Mouse (Mus musculus) T-helper 17 cell (primary cell): ENCODE data around the gene Myo10.

Experiments used
- in situ Hi-C, 2 experiments: fragments of 300-600 bp; cut with MboI, MseI; formaldehyde crosslinking; loops; 1 replicate in 1 of 2; 2 replicates in 1 of 2; pipeline ENCODE4 v1.15.1; 2025; ENCODE audit warnings: high pct_unique_total_duplicates in 2 of 2

Myo10 gene

DNA sequence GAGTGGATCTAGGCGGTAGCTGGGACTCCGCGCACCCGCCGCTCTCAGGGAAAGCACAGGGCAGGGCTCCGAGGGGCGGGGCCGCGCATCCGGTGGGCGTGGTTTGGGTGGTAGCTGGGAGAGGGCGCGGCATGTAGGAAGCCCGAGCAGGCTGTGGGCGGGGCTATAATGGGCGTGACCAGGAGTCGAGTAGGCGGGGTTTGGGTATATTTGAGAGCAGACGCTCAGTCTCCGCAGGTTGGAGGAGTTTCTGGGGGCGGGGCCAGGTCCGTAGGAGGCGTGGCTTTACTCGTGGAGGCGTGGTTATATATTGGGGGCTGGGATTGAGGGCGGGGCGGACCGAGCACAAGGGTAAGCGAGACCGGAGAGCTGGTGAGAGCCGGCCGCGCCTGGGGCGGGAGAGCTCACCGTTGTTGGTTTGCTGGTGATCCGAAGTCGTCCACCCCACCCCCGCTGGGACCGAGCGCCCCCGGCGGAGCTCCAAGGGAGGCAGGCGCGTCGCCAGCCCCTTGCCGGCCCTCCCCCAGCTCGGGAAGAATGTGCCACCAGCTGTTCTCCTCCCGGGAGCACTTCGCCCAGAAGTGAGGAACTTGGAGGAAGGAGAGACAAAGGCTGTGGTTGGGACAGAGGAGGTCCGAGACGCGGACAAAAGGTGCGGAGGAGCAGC, at the start of gene Myo10:
TSS of gene Myo10 (plus strand) at position 326 of the 667 bp plus-strand sequence.
- in situ Hi-C loops: loop anchor here (5.0 kb wide), 2 partner anchors 65 to 180 kb away; no protein-coding TSS in a partner anchor

DNA sequence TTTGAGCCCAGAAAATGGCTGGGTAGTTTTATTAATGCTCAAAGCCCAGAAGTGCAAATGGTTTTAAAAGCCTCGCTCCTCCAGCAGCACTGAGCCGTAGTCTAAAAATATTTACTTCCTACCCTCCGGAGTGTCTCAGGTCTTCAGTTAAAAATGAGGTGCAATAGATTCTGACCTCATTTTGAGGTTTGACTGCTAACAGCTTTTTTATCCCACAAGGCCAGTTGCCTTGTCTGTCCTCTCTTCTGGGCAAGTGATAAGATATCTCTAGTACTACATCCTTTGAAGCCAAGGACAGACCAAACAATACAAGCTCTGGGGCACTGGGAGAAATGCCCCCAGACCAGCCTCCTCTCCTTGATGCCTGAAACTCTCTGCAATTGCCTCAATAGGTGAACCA, 49.2 kb upstream of the Myo10 start:
- in situ Hi-C loops: loop anchor here in 1 of 2 experiments (10.0 kb wide), 1 partner anchor 412 kb away; the partner anchor contains the start of gene Zfp622

DNA sequence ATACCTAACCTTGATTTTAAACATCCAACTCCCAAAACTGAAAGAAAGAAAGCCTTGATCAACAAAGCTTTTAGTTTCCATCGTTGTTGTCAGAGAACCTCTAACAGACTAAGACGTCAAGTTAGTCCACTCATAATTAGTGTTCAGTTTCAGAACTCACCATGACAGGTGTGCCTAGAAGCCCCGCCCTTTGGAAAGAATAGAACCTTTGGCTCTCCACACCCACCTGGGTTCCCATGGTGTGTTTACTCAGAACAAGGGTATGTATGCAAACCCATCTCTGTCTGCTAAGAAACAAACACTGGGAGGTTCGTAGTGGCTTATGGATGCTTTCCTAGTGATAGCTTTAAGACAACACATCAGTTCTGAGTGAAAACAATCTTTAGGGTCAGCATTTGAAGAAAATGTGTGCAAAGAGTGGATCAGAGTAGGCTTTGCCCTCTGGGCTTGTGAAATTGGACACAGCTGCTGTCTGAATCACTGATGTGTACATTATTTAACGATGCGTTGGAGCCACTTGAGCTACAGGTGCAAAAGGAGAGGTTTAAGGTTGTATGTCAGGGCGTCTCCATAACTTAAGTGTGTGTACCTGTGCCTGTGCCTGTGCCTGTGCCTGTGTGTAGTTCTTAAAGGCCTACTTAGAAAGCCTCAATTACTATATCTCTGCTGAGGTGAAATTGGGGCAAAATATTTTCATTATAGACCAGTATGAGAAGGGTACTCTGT, 48.3 kb upstream of the Myo10 start:
- in situ Hi-C loops: loop anchor here in 1 of 2 experiments (10.0 kb wide), 1 partner anchor 411 kb away; the partner anchor contains the start of gene Zfp622

DNA sequence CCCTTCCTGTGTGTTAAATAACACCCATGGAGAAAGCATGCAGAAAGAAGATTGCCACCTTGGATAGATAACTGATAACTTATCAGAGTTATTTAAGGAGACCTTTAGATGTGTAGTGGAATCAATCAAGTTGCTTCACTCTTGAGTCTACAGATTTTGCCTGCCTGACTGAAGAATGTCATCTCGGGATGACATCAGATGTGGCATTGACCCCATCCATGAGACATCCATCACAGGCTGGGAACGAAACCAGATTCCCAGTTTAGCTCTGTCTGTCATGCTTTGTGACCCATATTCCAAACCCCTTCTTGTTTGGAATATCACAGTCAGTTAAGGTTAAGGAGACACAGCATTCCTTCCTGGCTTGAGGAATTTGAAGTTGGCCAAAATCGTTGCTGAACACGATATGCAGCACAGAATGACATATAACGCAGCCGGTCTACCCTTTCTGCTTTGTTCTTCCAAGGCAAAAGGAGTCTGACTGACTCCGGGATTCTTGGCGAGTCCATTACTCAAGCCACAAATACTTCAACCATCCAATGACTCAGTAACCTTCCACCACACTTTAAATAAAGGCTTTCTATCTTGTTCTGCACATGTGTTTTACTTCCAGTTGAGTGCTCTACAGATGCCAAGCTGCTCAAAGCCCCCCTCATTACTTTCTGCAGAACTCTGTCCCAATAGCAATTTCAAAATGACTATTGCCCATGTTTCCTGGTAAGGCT, 44.8 kb upstream of the Myo10 start:
- in situ Hi-C loops: loop anchor here in 1 of 2 experiments (10.0 kb wide), 1 partner anchor 407 kb away; the partner anchor contains the start of gene Zfp622

DNA sequence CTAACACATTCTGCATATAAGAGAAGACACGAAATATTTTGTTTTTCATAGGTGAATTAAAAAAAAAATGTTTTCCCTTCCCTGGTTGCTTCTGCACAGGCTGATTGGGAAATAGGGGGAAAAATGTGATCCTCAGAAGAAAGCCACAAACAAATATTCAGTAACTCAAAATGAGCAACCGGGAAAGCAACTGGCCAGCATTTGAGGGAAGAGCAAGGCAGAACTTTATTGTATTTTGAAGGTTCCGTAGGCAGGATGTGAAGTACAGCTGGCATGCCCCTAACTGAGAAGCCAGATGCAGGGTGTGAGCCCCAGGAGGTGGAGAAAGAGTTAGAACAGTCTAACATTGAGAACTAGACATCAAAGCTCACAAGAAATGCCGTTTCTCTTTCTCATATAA, 44.0 kb upstream of the Myo10 start:
- in situ Hi-C loops: loop anchor here in 1 of 2 experiments (10.0 kb wide), 1 partner anchor 406 kb away; the partner anchor contains the start of gene Zfp622

DNA sequence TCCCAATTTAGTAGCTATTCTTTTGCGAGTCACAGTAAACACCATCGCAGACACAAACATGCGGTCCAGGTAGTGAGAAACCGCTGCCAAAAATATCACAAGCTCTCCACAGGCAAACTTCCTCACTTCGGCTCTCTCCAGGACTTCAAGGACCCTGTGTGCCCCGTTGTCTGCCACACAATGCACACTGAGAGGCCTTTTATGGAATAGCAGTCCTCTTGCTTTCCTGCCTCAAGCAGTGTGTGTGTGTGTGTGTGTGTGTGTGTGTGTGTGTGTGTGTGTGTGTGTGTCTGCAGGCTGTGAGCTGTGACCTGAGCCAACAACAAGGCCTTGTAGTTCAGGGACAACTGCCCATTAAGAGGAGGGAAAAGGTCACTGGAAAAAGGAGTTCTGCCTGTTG, 41.6 kb upstream of the Myo10 start:
- in situ Hi-C loops: no loop called here

DNA sequence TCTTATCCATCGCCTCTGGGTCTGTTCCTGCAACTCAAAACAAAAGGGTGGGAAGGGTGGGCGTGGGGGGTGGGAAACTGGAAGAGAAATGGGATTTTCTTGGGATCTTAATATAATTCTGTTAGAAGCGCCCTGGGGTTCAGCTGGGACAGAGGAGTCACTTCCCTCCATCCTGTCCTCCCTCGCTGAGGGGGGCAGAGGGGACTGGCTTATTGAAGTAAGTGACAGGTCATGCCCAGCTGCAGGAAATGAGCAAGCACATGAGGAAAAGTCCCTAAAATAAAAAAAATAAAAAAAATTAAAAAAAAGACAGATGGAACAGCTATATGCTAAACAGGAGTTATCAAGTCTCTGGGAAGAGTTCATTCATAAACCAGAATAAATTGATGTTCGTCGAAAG, 40.3 kb upstream of the Myo10 start:
- in situ Hi-C loops: no loop called here

DNA sequence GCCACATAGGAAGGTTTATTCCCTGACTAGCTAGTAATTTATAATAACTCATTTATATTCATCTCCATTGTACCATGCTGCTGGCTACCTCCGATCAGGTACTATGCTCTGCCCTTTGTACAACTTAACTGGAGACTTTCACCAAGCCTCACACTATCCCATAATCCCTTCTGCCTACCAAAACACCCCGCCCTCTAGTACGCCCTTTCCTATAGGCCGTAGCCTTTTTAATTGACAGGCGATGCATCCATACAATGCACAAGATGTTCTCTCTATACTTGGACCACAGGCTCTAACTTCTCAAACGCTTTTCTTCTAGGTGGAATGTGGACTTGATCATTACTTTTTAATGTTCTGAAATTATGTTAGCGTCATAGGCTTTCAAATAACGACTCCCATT, 39.0 kb upstream of the Myo10 start:
- in situ Hi-C loops: no loop called here

DNA sequence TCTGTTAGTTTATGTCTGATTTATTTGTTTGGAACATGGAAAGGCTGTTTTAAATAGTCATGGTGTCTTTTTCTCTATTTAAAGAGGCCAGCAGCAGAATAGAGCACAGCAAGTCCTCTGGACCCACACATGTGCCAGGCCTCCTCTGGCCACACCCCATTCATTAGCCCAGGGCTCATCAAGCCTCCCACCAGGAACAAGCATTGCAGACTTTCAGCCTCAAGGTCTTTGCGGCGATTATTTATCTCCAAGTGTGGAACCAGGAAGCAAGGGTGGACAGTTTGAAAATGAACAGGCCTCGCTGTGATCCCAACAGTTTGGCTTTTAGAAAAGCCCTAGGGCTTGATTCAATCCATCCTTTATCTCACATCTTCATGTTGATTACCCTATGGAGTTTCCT, 35.5 kb upstream of the Myo10 start:
- in situ Hi-C loops: no loop called here

DNA sequence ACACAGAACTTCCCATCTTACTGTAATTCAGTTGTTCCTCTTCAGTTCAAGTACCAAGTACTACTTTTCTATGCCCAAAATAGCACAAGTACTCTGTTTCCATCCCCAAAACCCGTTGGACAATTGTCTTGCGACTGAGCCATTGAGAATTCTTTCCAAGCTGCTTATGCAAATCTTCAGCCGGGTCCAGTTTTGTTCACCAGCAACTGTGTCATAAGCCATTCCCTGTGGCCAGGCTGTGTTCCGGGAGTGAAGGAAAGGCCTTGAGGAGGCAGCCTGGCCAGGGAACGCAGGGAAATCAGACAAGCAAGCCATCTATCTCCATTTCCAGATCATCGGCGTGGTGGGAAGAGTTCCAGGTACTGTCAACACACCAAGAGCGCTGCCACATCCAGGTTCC, 34.4 kb upstream of the Myo10 start:
- in situ Hi-C loops: no loop called here

DNA sequence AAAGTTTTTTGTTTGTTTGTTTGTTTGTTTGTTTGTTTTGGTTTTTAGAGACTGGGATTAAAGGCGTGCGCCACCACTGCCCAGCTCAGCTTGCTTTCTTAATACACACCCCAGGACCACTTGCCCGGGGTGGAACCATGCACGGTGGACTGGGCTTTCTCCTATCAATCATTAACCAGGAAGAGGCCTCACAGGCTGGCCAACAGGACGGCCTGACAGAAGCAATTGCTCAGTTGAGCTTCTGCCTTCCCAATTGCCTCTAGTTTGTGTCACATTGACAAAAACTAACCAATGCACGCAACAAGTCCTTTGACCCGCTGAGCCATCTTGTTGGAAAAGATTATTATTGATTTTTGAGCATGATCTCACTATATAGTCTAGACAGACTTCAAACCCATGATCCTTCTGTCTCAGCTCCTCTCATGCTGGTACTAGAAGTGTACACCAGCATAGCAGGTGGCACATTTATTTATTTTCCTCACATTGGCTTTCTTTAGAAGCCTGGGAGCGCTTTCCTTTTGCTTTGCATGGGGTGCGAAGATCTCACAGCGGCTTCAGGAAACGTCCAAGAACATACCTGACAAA, 32.9 kb upstream of the Myo10 start:
- in situ Hi-C loops: no loop called here

DNA sequence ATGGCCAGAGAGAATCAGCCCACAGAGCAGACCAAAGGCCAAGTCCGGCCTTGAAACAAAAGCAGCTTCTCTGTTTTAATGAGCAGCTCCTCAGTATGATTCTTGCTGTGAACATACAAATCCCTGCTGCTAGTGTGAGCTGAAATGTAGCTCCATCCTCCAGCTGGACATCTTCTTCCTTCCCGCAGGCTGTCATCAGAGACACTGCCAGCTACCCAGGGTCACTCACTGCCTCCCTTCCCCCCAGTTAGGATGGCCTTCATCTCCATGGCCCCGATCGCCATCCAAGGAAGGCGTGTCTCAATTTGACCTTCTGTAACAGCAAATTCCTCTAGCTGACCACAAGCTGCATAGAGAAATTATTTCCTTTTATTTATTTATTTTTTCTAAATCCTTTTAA, 32.4 kb upstream of the Myo10 start:
- in situ Hi-C loops: loop anchor here in 1 of 2 experiments (5.0 kb wide), 1 partner anchor 48 kb away; no protein-coding TSS in a partner anchor

DNA sequence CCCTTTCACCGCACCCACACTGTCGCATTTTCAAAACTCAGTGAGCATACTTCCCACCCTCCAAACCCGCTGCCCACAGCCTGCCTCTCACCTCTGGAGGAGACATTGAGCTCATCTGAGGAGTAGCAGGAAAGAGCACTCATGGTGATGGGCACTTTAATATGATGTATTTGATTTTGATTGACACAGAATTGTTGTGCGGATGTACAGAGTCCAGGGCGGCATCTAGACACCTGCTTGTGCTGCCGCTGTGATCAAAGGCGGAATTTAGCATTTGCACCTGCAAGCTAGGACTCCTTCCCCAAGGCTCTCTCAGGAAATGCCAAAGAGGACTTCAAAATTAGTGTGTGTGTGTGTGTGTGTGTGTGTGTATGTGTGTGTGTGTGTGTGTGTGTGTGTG, 31.4 kb upstream of the Myo10 start:
- in situ Hi-C loops: loop anchor here in 1 of 2 experiments (5.0 kb wide), 1 partner anchor 49 kb away; no protein-coding TSS in a partner anchor

DNA sequence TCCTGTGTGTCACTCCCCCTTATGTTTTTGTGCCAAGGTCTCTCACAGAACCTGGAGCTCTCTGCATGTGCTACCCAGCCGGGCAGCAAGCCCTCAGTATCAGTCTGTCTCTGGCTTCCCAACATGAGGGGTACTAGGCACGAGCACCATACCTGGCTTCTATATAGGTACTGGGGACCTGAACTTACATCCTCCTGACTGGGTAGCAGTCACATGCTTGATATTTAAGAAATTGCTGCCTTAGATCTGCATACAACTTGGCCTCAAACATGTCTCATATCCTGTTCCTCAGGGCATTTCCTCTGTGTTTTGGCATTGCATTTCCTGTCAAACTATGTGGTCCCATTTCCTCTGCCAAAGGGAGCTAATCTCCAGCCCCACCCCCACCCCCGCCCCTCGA, 30.4 kb upstream of the Myo10 start:
- in situ Hi-C loops: loop anchor here in 1 of 2 experiments (5.0 kb wide), 1 partner anchor 50 kb away; no protein-coding TSS in a partner anchor

DNA sequence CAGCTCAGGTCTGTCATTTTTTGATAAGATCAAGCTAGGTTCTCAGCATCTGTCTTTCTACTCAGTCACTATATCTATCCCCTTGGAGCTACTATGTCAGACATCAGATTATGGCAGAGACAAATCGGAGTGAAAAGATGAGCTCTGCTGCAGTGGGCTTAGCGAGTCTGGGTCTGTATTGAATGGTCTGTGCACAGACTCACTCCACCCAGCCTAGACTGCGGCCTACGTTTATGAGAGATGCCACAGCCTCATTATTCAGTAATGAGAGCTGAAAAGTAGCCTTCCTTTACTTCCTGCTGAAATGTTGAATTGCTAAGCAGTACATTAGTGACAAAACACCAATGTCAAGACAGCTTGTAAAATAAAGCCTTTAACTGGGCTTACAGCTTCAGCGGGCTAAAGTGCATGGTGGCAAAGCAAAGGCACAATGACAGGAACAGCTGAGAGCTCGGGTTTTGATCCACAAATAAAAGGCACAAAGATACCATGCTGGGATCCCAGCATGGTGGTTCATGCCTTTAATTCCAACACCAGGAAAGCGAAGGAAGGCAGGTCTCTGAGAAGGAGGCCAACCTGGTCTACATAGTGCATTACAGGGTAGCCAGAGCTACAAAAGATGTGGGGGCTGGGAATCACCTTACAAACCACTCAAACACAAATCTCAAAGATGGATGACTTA, 28.7 kb upstream of the Myo10 start:
- in situ Hi-C loops: loop anchor here in 1 of 2 experiments (5.0 kb wide), 1 partner anchor 51 kb away; no protein-coding TSS in a partner anchor

DNA sequence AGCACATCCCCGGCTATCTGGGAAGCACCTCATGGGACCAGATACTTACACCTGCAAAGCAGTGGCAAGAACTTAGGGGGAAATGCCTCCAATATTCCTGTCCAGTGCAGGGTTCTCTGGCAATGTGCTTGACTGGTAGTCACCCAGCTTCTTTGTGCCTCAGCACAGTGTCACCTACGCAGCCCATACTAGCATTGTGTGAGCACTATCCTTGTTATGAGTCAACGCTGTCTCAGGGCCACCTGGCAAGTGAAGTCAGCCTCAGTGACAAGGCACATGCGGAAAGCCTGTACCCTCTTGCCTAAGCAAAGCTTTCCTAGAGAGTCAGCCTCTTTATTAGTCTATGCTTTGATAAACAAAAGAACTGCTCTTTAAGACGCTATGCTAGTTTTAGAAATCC, 24.0 kb upstream of the Myo10 start:
- in situ Hi-C loops: no loop called here

DNA sequence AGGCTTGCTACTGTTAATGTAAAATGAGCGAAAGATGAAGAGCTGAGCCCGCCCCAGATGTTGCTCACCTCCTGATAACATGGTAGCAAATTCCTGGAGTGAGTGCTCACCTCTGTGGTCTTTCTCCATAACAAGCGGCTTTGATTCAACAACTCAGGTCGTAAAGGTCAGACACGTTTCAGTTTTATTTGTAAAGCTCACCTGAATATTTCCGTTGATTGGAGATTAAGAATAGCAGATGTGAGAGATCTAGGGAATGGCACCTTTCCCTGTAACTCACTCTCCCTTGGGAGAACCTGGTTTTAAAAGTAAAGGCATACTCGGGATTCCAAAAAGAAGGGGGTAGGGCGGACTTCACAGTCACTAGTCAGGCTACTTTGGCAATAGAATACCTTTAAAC, 20.0 kb upstream of the Myo10 start:
- in situ Hi-C loops: loop anchor here in 1 of 2 experiments (5.0 kb wide), 1 partner anchor 85 kb away; no protein-coding TSS in a partner anchor

DNA sequence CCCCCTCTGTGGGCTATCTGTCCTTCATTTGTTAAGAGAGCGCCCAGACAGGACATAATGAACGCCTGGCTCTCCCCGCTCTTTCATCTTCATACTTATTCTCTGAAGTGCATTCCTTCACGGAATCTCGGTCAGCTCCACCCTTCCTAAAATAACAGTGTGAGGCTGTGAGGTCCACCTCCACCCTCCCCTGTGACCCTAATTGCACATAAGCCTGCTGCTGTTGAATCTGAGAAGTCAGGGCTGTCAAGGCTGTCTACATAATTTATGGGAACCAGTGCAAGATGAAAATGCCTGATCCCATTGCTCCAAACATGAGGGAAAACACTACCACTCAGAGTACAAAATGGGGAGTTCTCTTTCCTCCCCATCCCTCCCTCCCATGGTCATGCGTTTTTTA, 19.0 kb upstream of the Myo10 start:
- in situ Hi-C loops: loop anchor here in 1 of 2 experiments (5.0 kb wide), 1 partner anchor 86 kb away; no protein-coding TSS in a partner anchor

DNA sequence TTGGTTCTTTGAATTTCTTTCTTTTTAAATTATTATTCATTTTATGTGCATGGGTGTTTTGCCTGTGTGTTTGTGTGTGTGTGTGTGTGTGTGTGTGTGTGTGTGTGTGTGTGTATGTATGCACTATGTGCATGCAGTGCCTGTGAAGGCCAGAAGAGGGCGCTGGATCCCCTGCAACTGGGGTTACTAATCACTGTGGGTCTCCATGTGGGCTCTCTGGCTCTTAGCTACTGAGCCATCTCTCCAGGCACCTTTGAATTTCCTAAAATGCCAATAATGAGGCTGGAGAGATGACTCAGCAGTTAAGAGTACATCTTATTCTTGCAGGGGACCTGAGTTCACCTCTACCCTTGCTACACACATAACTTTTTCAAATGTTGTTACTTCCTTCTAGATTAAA, 18.1 kb upstream of the Myo10 start:
- in situ Hi-C loops: loop anchor here in 1 of 2 experiments (5.0 kb wide), 1 partner anchor 87 kb away; no protein-coding TSS in a partner anchor

DNA sequence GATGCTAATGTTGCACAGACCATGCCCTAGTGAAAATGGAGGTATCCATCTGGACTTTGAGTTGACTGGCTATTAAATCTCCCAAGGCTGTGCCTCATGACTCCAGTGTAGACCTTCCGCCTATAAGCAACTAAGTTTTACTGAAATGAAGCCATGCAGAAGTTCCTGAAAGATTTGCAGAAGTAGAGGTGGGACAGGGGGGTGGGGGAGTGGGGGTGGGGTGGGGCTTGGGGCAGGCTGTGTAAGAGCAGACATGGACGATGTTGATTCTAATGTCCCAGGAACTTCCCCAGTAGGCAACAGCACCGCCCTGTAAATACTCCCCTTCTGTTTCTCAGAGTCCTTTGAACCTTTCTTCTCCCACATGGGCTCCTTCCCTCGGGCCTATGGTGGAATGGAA, 16.9 kb upstream of the Myo10 start:
- in situ Hi-C loops: no loop called here

DNA sequence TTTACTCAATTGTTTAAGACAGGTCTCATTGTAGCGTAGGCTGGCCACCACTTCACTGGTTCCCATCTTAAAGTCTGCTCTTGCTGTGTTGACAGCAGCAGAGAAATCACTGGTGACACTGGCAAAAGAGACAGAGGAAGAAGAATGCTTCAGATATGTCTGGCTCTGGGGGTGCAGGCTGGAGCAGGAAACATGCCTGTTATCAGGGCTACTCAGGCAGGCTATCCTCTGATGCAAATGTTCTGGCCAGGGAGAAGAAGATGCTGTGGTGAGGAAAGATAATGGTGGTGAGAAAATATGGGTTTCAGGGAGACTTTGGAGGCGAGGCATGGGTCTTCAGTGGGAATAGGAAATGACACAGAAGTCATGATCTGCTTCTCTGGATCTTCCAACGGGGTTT, 13.6 kb upstream of the Myo10 start:
- in situ Hi-C loops: no loop called here
